Mouse (Mus musculus) retina, postnatal 1 day (tissue): ENCODE results near the gene Chmp5.
A peak's percentile ranks its signal among the peaks of the same experiment; 100 is the strongest.

Experiments
- DNase-seq: peaks from one replicate; pipeline ENCODE4 v3.0.0-alpha.2; 2012

The Chmp5 gene

DNA sequence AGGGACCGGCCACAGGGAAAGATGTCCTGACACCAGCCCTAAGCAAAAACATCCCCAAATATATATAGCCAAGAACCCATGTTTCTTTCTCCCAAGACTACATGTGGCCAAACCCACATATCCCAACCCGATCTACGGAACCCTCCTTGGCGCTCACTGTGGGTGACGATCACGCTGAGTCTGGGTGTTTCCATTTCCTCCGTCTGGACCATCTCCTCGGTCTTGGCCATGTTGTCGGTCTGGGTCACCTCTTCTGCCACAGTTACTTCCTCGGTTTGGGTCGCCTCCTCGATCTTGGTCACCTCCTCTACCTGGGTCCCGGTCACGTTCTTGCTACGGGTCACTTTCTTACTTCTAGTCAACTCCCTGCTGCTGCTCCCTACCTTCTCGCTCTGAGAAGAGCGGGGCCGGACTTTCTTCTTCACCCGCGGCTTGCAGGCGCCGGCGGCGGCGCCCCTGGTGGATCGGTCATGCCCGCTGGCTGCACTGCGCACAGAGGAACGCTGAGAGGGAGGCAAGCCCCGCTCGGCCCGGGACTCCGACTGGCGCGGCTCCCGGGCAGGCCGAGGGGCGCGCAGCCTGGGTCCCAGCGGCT, 545 bp upstream of the Chmp5 start:
- DNase-seq: no peak

DNA sequence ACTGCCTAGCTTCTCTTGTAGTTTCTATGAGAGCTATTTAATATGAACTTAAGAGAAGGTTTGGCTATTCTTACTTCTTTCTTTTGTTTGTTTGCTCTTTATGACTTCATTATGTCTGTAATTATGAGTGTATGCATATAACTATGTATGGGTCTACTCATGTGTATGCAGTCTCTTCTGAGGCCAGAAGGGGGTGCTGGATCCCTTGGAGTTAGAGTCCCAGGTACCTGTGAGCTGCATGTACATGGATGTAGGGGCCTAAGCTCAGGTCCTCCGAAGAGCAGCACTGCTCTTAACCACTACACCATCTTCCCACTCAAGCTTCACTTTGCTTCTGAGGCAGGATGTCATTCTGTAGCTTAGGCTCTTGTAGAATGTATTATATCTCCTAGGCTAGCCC, 5.3 kb downstream of the Chmp5 start:
- DNase-seq: peak; percentile 16

DNA sequence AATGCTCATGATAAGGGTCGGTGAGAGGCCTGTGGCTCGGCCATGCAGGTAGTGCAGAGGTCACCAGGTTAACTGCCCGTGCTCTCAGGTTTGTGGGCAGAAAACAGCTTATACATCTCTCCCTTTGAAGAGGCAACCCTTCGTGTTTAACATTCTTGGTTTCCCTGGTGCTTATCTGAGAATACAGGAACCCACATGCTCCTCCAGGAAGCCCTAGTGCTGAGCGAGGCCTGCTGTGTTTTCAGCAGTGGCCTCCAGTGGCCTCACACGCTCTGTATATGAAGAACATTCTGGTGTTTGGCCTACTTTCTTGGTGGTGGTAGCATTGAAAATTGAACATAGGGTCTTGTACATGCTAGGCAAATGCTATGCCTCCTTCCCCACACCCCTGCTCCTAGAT, 7.7 kb downstream of the Chmp5 start:
- no peak for DNase-seq

DNA sequence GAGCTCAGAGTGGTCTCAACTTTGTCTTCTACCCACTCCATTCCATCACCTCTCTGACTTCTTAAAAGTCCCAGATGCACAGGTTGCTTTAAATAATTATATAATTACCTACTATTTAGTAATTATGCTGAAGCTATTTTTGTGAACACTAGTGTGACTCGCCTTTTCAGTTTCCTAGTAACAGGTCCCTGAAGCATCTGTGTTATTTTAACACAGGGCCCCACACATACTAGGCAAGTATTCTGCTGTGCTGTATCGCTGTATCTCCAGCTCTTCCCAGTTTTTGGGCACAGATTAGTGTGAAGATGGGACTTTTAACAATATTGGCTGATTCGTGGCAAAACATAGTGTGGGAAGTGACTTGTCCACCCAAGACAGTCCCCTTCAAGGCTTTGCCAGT, 15.3 kb downstream of the Chmp5 start:
- no peak for DNase-seq

DNA sequence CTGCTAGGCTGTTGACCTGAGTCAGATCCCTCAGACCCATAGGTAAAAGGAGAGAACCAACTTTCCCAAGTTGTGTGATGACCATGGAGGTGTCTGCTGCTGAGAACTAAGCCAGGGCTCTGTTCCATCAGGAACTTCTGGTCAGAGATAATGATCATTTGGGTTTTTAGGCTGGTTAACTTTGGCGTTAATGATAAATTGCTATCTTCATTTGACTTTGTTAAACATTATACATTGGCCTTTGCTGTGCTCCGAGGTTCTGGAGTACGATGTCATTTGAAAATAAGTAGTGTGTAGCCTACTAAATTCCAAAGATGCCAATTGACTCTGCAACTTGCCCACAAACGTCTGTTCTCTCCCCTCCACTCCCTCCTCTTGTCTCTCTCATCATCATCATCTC, 21.0 kb downstream of the Chmp5 start:
- DNase-seq: no peak

DNA sequence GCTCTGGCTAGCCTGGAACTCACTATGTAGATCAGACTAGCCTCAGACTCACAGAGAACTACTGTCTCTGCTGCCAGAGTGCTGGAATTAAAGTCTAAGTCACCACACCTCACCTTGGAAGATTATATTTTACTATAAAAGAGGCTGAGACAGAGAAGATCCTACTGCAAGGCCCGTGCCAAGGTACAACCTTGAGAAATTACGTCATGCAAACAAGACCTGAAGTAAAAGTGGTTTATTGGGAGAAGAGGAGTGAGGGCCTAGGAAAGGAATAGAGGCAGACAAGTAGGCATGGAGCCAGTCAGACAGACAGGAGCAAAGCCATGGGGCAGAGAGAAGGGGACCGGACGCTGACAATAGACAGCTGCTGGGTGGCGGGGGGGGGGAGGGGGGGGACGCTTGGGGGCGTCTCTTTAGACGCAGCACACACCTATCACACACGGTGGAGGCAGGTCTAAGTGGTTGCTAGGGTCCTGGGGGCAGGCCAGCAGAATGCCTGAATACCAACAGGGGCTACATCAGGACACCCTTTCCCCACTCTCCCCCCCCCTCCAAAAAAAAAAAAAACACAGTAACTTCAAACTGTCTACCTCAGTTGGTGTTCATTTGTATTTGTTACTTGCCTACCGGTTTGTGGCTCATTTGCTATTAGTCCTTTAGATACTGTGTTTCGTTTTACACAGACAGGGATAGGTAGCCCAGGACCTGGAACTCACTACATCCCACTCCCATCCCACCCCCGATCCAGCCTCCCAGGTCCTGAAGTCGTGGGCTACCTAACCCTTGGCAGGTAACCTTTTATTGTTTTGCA, 21.8 kb downstream of the Chmp5 start:
- peak; percentile 23 for DNase-seq

DNA sequence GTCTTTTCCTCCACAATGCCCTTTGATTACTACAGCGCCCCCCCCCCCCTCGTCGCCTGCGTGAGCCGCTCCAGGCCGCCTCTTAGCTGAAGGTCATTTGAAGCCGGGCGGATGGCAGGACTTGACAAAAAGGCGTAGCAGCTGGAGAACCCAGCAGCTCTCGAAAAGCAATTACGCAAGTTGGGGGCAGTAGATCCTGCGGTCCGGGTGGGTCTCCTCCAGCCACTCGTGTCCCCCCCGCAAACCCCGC, 22.3 kb downstream of the Chmp5 start:
- DNase-seq: no peak

DNA sequence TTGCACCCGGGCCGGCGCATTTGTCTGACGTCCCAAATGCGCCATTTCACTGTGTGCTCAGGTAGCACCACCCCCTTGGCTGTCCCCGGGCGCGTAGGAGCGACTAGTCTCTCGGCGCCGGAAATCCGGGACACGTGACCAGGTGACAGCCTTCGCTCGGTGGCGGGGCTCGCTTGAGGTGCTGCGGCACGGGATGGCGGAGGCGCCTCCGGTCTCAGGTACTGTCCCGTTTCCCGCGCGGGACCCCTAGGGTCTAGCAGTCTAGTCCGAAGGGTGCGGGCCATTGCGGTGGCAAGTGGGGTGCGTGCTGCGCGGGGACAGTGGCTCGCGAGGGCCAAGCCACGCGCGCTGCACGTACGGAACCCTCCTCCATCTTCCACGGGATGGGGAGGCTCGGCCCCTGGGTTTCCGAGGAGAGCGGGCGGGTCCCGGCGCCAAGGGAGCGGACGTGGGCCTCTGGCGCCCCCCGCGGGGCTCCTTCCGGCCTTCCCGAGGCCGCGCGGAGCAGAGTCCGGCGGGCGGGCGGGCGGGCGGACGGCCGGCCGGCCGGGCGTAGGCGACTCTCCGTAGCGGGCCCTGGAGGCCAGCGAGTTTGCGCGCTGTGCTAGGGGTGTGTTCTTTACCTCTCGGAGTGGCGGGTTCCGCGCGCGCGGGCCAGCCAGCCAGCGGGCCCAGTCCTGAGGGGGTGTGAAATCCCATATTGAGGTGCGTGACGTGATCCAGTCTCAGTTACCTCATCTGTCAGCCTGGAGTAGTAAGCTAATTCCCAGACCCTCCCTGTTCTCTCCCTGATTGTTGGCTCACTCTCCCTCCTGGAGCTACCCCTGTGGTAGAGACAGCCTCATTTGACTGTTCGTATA, 22.9 kb downstream of the Chmp5 start, which contains the start of gene Nfx1:
Nfx1 (plus strand) TSS at position 65 of the 860 bp plus-strand sequence.
- peak; percentile 97 for DNase-seq

DNA sequence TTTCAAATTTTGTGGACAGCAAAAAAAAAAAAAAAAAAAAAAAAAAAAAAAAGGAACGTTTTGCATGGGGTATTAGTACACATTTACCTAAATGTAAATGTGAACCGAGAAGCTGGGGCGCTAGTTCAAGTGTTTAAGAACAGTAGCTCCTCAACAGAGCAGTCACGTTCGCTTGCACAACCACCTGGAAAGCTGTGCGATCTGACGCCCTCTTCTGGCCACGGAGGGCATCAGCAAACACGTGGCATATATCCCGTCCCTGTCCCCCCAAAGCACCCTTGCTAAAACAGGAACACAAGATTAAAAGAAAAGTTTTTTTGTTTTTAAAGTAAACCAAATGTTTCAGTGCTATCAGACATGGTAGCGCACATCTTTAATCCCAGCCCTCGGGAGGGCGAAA, 23.5 kb downstream of the Chmp5 start:
- peak; percentile 55 for DNase-seq

DNA sequence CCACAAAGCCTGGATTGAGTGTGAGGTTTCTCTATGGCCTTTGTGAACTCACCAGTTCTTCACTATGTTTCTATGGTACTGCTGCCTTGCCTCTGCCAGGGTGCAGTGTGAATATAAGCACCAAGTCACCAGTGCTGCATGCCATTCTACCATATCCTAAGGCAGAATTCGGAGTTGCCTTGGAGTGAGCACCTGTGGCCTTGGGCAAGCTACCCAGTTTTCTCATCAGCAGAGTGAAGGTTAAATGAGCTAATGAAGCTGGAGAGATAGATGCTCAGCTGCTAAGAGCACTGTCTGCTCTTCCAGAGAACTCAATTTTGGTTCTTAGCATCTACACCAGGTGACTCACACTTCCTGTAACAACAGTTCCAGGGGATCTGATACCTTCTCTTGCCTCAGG, 25.8 kb downstream of the Chmp5 start:
- no peak for DNase-seq

DNA sequence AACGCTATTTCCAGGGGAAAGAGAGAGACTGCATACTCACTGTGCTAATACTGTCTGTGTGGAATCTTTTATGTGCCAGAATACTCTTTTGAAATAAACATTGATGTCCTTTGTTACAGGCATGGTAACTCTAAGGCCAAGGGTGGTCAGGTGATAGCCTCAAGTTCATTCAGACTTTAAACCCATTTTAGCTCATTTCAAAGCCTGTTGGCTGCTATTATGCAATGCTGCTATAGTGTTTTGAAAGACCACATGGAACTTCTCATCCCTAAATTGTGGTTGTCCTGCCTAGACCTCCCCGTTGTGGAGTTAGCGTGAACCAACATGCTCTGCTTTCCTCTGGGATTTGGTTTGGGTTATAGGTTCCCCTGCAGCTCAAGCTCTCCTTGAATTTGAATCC, 27.5 kb downstream of the Chmp5 start:
- no peak for DNase-seq

DNA sequence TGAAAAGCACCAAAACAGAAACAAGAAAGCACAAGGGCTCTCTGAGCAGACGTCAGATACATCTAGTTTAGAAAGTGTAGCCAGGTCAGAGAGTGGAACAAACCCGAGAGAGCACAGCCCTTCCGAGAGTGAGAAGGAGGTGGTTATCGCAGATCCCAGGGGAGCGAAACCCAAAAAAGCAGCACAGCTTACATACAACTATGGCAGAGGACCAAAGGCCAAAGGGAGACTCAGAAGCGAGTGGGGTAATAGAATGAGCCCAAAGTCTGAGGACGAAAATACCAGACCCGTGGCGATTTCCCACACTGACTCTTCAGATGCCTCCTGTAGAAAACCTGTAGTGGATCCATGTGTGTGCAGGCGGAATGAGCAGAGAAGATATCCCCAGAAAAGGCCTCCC, 28.4 kb downstream of the Chmp5 start:
- DNase-seq: no peak

DNA sequence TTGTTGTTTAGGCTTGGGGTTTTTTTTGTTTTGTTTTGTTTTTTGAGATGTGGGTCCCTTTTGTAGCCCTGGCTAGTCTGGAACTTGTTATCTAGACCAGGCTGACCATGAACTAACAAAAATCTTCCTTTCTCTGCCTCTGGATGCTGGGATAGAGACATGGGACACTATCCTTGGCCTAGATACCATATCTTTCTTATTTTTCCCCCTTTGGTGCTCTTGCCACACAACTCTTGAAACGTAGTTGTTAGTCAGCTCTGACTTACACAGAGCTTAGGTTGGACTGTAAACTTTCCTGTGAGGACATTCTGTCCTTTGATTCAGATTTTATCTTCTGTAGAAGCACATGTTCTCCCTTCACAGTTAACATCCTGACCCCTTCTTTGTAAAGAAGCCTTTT, 31.2 kb downstream of the Chmp5 start:
- DNase-seq: no peak

DNA sequence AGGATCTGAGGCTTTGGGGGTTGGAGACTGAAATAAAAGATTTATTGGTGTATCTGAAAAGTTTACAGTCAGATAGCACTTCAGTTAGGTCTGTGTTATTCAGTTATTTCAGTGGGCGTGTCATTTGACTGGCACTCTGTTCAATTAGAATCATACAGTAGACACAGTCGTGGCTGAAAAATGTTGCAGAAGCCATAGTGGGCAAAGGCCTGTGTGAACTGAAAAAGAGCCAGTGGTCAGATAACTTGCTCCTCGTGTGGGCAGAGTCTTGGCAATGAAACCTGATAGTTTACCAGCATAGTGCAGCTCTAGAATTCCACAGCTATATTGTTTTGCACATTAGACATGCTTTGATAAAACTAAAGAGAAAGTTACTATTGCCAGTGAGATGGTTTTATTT, 34.3 kb downstream of the Chmp5 start:
- DNase-seq: no peak

DNA sequence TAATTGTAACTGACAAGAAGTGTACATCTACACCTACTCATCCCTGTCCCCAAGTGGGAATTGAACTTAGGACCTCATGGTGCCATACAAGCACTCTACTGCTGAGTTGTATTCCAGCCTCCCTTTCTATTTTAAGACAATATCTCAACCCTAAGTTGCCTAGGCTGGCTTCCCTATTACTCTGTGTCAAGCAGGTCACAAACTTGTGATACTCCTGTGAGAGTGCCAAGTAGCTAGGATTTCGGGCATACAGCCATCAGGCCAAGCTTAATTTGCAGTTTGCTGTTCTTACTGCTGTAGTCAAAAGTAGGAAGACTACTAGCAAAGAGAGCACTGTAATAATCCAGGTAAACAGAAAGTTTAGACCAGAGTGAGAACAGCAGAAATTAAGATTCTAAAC, 35.5 kb downstream of the Chmp5 start:
- DNase-seq: no peak

DNA sequence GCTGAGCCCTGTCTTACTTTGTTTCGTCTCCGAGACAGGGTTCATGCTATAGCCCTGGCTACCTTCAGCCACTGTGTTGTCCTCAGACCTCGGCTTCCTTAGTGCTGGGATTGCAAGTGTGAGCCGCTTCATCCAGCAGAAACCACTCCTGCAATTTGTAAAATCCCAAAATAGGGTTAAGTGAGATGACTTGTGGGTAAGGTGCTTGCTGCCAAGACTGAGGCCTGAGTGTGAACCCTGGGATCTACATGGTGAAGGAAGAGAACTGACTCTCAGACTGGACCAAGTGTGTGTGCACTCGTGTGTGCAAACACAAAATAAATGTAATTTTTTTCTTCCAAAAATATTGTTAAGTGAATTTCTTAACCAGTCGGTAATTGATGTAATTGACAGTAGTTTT, 41.4 kb downstream of the Chmp5 start:
- no peak for DNase-seq

DNA sequence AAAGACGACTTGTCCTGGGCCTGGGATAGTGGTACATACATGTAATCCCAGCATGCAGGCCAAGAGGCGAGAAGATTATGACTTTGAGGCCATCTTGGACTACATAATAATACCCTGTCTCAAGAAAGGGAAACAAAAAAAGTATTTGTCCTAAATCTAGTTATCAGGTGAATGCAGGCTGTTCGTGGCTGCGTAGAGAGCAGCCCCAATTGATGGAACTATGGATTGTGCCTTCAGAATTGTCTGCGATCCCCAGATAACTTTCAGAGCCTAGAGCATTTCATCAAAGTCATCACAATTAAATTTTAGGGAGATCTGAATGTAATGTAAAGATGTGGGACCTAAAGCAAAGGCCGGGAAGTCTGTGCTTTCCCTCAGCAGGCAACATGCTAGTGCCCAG, 48.1 kb downstream of the Chmp5 start:
- DNase-seq: no peak

DNA sequence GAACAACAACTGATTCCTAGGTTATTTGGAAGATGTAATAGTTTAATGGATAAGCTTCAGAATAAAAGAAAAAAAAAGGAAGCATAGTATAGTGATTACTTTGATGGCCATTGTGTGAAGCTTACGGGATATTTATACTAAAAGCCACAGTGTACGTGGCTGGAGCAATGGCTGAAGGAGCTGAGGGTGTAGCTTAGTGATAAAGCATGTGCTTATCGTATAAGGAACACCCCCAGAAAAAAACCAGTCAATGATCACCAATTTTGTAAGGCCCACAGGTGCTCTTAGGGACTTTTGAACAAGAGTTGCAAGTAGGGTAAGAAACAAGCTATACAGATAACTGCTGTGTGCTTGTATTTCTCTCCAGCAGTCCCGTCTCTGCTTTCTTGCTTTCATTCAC, 49.7 kb downstream of the Chmp5 start:
- no peak for DNase-seq

DNA sequence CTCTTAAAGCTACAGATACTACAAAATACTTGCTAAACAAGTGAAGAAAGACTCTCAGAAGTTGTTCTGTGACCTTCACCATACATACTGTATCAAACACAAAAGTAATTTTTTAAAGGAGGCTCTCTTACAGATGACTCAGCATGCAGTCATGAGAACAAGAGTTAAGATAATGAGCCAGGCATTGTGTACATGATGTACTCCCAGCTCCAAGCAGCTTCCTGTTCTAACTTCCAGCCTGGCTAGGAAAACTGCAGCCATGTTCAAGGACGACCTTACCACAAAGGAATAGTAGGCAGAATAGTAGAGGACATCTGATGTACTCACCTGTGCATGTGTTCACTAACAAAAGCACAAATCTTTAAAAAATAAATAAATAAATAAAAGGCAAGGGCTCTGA, 52.1 kb downstream of the Chmp5 start:
- DNase-seq: no peak

DNA sequence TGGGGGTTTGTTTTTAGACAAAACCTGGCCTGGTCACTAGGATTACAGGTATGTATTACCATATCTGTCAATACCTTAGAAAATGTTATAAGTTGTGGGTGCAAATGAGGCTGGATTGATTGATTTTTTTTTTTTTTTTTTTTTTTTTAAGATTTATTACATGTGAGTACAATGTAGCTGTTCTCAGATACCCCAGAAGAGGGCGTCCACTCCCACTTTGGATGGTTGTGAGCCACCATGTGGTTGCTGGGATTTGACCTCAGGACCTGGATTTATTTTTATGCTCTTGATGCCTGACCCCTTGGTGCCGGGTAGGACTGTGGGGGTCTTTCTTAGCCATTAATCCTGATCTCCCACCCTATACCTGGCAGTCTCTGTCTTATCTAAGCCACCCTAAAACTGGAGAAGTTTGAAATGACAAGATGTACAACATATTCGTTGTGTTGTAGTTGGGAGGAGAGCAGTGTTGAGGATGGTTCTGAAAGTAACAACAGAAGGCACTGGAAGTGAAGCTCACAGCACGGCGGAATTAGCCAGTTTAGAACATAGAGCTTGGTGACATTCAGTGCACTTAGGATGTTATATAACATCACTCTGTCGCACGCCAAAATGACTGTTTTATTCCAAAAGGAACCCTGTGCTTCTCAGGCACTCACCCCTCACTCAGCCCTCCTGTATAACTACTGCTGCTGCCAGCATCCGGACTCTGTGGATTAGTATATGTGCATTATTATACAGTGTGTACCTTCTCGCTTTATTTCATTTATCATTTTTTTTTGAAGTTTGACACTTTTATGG, 52.8 kb downstream of the Chmp5 start:
- DNase-seq: peak; percentile 2

DNA sequence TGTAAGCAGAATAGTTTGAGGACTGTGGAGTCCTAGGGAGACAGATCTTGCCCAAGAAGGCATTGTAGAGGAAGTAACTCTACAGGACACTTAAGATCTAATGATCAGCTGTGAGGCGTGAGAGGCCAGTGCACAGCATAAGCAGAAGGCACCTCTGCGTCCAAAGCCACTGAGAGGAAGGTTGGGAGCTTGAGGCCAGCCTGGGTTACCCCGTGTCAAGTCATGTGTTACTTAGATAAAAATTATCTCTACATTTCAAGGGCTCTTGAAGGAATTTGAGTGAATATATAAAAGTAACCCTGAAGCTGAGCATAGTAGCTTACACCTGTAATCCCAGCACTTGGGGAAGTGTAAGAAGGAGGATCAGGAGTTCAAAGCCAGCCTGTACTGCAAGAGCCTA, 65.1 kb downstream of the Chmp5 start:
- no peak for DNase-seq
